Mouse (Mus musculus) retina, adult 2 months (tissue): ENCODE results near the gene Olfr635.
A peak's percentile ranks its signal among the peaks of the same experiment; 100 is the strongest.
"Not testable (repeated sequence)": the region's sequence is repeated elsewhere in the genome, so short reads cannot be mapped to it uniquely, and the experiment has no call there.

ENCODE experiments used
- DNase-seq: peaks from one replicate; pipeline ENCODE4 v3.0.0-alpha.2; 2012; ENCODE audit warnings: low read depth, low spot score

Gene Olfr635

DNA sequence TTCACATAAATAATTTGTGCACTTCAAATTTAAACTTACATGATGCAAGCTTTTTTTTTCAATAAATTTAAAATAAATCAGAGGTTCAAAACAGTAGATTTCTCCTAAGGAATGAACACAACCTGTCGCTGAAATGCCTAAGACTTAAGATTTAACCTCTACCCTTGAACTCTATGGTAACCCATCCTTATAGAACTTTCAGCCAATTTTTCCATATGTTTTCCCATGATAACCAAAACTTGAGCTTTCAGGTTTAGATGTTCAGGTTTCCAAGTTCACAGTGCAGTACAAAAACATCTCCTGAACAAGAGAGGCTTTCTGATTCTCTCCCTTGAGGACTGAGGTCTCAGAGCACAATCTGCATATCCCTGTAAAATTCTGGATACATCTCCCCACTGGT is at the start of gene Olfr635:
Olfr635 (plus strand) TSS at position 301 of the 400 bp plus-strand sequence.
- no peak for DNase-seq

DNA sequence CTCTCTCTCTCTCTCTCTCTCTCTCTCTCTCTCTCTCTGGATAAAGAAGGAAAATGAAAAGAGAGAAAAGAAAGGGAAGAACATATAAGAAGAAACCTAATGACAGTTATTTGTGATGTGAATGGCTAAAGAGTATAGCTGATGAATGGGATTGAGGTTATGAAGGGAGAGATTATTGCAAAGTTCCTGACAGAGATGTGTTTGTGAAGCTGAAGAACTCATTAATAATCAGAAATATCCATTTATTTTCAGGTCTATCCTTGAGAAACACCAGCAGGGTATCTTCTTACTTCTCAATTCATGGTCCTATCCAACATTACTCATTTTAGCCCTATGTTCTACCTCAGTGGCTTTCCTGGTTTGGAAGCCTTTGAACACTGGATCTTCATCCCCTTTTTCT is 42.4 kb upstream of the Olfr635 start, which contains the start of gene Olfr631:
Olfr631 (plus strand) TSS at position 301 of the 400 bp plus-strand sequence.
- no peak for DNase-seq

DNA sequence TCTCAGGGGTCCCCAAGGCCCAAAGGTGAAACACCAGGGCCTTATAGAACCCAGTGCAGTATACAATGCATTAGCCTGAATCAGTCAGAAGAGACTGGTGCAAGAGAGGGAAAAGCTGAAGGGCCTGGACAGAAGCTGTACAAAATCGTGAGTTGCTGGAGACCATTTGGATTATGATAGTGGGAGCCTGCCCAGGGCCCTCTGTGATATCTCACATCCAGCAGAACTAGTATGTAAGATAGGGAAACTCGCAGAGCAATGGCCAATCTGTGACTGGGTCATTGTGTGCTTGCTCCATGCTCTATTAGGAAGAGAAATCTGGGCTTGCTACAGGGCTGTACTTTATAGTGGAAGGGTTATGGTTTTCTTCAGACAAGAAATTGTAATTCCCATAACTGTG is 36.7 kb upstream of the Olfr635 start, which contains the start of gene Olfr632:
Olfr632 (plus strand) TSS at position 84 of the 400 bp plus-strand sequence.
- DNase-seq = no peak

DNA sequence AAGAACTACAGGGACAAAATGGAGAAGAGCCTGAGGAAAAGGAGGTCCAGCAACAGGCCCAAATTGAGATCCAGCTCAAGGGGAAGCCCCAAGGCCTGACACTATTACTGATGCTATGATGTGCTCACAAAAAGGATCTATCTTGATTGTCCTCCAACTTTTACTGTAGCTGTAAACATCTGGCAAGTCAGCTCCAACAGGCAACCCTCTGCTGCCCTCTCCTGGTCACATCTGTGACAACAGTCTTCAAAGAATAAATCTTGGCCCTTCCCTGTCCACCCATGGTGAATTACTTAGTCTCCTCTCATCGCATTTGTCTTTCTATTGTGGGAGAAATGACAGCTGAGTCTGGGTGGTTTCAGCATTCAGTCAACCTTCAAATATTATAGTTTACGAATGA is 28.2 kb upstream of the Olfr635 start:
- DNase-seq = peak; percentile 11

DNA sequence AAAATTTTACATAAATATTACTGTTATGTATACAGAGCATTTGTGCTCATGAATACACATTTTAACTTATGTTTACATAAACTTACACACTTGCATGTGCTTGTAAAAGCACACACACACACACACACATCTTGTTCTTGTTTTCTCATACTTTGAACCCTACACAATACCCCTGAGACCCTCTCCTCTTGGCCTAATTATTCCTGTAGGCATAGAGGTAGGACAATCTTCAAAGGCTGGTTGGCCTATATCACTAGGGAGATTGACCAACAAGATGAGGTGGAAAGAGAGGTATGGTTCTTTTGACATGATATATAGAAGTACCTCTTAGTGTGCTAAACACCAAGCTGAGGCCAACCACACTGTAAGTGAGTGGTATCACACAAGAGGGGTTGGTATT is 26.8 kb upstream of the Olfr635 start, which contains the start of gene Olfr633:
Olfr633 (plus strand) TSS at position 301 of the 400 bp plus-strand sequence.
- DNase-seq = no peak

DNA sequence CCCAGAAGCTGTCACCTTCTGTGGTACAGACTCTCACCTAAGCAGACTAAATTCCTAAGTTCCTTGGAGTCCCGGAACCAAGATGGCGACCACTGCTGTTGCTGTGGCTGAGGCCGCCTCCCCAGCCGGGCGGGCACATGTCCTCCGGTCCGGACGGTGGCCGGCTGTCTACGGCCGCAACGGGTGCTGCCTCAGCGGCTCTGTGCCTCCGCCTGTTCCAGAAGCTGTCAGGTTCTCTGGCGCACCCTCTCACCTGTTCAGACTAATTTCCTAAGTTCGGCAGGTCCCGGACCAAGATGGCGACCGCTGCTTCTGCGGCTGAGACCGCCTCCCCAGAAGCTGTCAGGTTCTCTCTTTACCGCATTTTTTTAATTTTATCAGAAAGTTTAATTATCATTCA is 4.1 kb upstream of the Olfr635 start:
- DNase-seq = not testable (repeated sequence)

DNA sequence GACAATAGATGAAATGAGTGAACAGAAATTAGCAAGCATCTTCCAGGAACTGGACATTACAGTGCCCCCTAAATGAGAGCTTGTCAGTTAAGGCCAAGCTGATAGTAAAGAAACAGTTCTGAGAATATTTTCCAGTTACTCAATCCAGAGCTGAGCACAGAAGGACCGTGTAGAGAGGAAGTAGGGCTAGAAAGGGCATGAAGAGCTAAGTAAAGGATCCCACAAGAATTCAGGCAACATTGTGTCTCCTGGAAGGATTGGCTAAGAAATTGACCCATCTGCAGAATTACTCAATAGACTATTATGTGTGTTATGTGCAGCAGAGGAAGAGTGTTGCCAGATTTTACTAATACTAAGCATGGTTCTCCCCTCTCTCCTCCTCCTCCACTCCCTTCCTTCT is 830 bp downstream of the Olfr635 start:
- DNase-seq = no peak

DNA sequence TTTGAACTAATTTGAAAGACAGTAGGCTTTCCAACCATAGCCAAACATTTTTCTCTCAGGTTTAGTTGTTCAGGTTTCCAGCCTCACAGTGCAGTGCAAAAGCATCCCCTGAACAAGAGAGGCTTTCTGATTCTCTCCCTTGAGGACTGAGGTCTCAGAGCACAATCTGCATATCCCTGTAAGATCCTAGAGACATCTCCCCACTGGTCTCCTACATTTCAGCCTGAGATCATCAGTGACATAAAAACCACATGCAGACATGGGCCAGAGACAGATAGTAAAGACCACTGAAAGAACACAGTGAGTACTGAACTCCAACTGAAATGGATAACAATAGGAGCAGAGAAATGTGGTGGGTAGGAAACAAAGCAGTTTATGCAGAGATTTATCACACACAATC is 27.5 kb downstream of the Olfr635 start, which contains the start of gene Olfr638:
Olfr638 (plus strand) TSS at position 301 of the 400 bp plus-strand sequence.
- DNase-seq = no peak

DNA sequence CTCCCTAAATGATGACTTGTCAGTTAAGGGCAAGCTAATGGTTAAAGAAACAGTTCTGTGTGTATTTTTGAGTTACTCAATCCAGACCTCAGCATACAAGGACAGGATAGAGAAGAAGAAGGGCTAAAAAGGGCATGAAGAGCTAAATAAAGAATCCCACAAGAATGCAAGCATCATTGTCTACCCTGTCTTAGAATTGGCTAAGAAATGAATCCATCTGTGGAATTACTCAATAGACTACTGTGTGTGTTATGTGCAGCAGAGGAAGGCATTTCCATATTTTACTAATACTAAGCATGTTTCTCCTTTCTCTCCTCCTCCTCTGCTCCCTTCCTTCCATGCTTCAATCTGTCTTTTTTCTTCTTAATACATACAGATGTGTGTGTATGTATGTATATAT is 28.2 kb downstream of the Olfr635 start:
- no peak for DNase-seq

DNA sequence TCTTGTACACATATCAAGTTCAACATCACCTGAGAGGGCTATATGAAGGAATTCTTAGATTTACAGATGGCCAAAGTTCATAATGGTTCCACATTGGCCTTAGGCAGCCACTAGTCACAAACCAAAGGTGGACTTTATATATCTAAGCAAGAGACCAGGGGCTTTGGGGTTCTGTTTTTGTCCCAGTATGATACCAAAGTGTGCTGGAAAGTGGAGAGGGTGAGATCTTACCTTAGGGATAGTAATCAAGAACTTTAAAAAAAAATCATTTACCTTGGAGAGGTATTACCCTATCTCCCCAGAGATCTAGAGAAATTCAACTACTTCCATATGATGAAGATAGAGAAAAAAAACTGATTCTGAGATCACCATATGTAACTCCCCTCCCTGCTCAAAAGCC is 46.3 kb downstream of the Olfr635 start, which contains the start of gene Olfr639:
Olfr639 (minus strand) TSS at position 101 of the 400 bp plus-strand sequence.
- DNase-seq = no peak

DNA sequence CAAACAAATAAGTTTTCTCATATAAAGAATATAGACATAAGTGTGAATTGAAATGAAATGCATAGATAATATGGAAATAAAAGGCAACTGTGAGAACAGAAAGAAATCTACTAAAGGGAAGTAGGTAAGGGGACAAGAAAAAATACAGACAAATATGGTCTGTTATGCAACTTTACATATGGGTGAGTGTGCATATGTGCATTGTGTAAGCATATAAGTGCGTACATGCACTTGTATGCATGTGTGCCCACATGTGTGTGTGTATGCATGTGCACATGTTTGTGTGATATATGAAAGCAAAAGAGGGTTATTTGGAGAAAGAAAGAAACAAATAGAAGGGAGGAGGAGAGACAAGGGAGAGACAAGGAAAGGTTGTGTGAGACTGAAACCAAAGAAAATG is 48.0 kb downstream of the Olfr635 start:
- no peak for DNase-seq

DNA sequence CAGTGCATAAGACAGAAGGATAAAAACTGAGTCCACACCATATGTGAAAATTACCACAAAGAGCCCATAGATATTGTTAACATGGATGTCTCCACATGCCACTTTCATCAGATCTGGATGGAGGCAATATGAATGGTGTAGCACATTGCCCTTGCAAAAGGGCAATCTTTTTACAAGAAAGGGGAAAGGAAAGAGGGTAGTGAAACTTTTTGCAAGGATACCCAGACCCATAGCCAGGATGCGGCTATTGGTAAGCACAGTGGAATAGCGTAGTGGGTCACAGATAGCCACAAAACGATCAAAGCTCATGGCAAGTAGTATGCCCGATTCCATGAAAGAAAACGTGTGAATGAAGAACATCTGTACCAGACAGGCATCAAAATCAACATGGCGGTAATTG is 50.7 kb downstream of the Olfr635 start:
- no peak for DNase-seq

DNA sequence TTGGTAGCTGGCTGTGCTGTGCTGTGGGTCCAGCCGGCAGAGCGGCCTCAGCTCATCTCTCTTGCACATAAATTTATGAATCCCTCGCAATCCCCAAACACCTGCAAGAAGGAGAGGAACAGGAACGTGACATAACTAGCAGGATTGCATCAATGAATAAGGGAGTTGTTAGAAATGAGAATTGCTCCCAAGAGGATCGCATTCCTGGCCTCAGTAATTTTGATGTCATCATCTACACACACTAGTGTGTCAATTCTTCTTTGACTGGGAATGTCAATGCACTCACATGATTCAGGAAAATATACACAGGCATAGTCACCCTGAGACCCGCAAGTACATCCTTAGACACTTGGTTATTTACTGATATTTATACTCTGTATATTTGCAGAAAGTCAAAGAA is 54.5 kb downstream of the Olfr635 start, which contains the start of gene Olfr640:
Olfr640 (minus strand) TSS at position 101 of the 400 bp plus-strand sequence.
- DNase-seq = no peak

DNA sequence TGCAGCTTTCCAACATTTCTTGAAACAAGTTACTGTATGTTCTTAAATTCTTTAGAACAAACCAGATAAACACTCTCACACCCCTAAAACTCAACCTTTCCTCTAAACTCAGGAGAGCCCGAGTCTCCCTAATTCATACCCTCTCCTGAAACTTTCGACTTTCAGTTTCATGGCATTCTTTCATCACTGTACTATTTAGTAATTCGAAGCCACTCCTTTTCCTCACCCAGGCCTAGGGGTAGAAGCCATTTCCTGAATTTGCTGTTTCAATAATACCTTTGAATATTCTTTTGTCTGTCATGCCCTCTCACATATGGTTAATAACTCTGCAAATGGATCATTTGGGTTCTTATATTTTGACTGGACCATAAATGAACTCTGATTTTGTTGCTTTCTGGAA is 56.0 kb downstream of the Olfr635 start:
- DNase-seq = no peak

DNA sequence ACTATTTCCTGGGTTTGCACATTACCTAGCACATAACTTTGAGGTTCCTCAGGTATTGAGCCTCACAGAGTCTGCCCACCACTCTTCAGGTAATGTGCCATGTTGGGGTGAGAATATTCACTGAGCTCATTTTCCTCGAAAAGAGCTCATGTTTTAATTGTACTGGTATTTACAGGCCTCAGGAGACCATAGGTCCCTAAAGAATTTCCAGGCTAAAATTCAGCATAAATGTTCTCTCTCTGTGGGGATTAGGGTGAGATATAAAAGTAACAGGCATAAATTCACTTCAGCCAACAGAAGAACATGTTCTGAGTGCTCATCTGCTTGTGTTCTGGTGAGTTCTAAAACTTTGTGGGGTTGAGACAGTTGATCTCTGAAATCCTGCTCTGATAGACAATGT is 64.2 kb downstream of the Olfr635 start, which contains the start of gene Olfr641:
Olfr641 (plus strand) TSS at position 301 of the 400 bp plus-strand sequence.
- DNase-seq = no peak
